Mouse (Mus musculus): ENCODE data around the gene Srp9. TPM values are rescaled to one million over a fixed set of nuclear protein-coding genes. Genes with fewer than 3 reads are reported as not detected.

The Srp9 gene
- total RNA-seq (2021) = 10 to 100 TPM; 39.8 to 42.7 TPM

DNA sequence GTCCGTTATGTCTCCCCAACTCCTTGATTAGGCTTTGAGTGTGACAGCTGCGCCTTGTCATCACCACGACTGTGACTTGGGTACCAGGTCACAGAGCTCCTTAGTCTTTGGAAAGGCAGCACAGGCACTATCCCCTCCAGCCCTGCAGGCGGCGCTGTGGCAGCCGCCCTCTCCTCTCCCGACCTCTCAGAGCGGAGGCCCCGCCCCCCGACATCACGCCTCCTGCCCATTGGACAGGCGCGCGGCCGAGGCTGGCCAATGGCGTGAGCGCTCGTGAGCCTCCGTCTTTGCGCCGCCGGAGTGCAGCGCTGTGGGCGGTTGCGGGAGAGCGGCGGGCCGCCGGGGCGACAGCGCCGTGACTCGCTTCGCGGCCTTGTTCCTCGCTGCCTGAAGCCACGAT is at the start of gene Srp9:
Gene Srp9 (plus strand): TSS at position 232 of the 400 bp plus-strand sequence.
- intact Hi-C loops (cut with DNase I) = no loop called here
- DNase-seq (ENCODE audit: low spot score) = peak; percentile 95

GRCm38 (mm10) chr1:182081744-182082419 is 42.7 kb upstream of the Srp9 start:
- intact Hi-C loops (cut with DNase I) = no loop called here
- no peak for DNase-seq (ENCODE audit: low spot score)

DNA sequence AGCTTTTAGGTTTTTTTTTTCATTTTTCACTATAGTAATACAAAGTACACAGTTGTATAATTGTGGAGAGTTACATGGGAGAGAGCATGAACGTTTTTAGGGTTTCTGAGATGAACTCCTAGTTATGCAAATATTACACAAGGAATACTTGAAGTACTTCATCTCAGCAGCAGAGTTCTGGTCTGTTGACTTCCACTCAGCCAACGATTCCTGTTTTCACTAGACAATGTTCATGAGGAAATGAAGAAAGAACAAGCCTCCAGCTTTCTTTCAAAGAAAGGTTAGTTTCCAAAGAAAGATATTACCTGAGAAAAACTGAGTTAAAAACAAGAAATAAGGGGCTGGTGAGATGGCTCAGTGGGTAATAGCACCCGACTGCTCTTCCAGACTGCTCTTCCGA is 41.1 kb upstream of the Srp9 start:
- DNase-seq (ENCODE audit: low spot score) = no peak
- intact Hi-C loops (cut with DNase I) = no loop called here

DNA sequence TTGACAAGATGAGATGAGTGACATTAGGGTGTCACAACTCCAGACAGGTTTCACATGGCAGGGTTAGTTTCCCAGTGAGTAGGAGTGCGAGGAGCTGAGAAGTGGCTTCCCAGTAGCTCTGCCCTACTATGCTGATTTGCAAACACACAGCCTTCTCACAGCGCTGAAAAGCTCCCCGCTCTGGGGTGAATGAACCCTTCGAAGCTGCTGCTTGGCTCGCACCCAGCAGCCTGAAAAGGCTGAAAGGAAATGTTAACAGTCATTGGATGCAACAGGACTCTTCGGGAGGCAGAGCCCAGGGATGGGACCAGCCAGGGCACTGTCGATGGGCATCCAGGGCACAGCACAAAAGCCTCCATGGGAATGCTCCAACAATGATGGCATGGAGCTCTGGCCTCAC is 37.8 kb upstream of the Srp9 start:
- intact Hi-C loops (cut with DNase I) = loop anchor here (5.0 kb wide), 1 partner anchor 64 kb away; no protein-coding TSS in a partner anchor
- no peak for DNase-seq (ENCODE audit: low spot score)

DNA sequence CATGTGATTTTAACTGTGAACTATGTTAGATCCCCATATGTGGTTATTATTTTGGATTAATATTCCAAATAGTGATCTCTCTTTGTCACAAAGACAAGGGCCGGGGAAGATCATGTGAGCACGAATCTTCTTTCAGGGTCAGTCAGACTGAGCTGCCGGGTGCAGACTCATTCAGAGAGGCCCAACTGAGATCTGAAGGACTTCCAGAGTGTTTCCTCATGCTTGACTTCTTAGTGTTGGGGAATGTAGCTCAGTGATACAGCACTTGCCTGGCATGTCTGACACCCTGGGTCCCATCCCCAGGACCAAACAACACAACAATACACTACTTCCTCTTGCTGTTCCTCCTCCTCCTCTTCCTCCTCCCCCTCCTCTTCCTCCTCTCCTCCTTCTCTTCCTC is 37.2 kb upstream of the Srp9 start:
- intact Hi-C loops (cut with DNase I) = loop anchor here (5.0 kb wide), 1 partner anchor 65 kb away; no protein-coding TSS in a partner anchor
- no peak for DNase-seq (ENCODE audit: low spot score)

- intact Hi-C loops (cut with DNase I) = loop anchor here (5.0 kb wide), 1 partner anchor 66 kb away; no protein-coding TSS in a partner anchor
- no peak for DNase-seq (ENCODE audit: low spot score)
These were observed 36.5 kb upstream of the Srp9 start for GRCm38 (mm10) chr1:182087753-182088633.

GRCm38 (mm10) chr1:182088844-182089418 is 35.6 kb upstream of the Srp9 start:
- DNase-seq (ENCODE audit: low spot score) = no peak
- intact Hi-C loops (cut with DNase I) = loop anchor here (5.0 kb wide), 1 partner anchor 67 kb away; no protein-coding TSS in a partner anchor

- intact Hi-C loops (cut with DNase I) = loop anchor here (2.0 to 5.0 kb wide), 2 partner anchors 19 to 67 kb away; no protein-coding TSS in a partner anchor
- no peak for DNase-seq (ENCODE audit: low spot score)
These were observed 34.8 kb upstream of the Srp9 start for GRCm38 (mm10) chr1:182089600-182090297.

DNA sequence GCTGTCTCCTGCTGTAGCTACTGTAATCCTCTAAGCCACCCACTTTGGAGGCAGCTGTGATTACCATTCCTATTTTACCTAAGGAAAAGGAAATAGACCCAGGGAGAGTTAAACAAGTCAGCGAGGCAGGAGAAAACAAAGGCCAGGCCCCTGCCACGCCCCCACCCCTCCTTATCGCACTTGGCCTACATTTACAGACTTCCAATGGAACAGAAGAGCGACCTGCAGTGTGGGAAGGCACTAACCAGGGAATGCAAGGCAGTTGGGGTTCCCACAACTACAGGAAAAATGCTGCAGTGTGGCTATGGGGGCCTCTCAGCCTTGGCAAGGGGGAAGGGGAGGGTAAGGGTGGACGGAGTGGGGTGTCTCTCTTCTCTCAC is 34.2 kb upstream of the Srp9 start:
- intact Hi-C loops (cut with DNase I) = loop anchor here (2.0 kb wide), 1 partner anchor 19 kb away; no protein-coding TSS in a partner anchor
- DNase-seq (ENCODE audit: low spot score) = no peak

DNA sequence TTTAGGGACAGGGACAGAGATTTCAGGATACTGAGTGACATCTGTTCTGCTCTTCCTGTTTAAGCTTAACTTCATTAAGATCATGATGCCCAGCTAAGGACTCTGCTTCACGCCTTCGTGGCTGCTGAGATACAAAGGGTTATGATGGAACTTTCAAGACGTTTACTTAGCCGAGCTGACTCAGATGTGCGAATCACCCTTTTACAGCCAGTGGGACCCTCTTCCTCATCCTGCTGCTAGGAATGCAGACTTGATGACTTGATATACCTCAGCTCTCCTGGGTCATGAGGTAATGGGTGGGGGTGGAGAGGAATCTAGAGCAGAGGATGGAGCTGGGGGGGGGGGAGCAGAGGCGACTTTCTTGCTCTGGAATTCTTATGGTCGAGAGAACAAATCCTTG is 33.3 kb upstream of the Srp9 start:
- intact Hi-C loops (cut with DNase I) = loop anchor here (2.0 kb wide), 1 partner anchor 18 kb away; no protein-coding TSS in a partner anchor
- no peak for DNase-seq (ENCODE audit: low spot score)

GRCm38 (mm10) chr1:182091746-182092412 is 32.7 kb upstream of the Srp9 start:
- intact Hi-C loops (cut with DNase I) = loop anchor here (2.0 kb wide), 1 partner anchor 17 kb away; no protein-coding TSS in a partner anchor
- no peak for DNase-seq (ENCODE audit: low spot score)

GRCm38 (mm10) chr1:182092413-182092800 is 32.1 kb upstream of the Srp9 start:
- intact Hi-C loops (cut with DNase I) = no loop called here
- DNase-seq (ENCODE audit: low spot score) = no peak

DNA sequence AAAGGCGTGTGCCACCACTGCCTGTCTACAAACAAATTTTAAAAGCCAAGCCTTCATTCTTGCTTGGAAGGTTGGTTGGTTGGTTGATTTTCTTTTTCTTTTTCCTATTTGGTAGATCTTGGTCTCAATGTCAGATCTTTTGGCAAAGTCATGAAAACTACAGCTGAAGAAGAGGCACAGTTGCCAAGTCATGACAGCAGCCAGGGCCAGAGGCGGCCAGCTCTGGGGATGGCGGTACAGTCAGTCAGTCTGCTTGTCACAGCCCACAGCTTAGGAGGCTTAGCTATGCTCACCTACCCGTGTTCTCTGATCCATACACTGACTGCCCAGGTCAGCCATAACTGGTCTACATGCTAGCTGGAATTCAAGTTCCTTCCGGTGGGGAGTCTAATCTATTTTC is 31.1 kb upstream of the Srp9 start:
- no peak for DNase-seq (ENCODE audit: low spot score)
- intact Hi-C loops (cut with DNase I) = no loop called here

DNA sequence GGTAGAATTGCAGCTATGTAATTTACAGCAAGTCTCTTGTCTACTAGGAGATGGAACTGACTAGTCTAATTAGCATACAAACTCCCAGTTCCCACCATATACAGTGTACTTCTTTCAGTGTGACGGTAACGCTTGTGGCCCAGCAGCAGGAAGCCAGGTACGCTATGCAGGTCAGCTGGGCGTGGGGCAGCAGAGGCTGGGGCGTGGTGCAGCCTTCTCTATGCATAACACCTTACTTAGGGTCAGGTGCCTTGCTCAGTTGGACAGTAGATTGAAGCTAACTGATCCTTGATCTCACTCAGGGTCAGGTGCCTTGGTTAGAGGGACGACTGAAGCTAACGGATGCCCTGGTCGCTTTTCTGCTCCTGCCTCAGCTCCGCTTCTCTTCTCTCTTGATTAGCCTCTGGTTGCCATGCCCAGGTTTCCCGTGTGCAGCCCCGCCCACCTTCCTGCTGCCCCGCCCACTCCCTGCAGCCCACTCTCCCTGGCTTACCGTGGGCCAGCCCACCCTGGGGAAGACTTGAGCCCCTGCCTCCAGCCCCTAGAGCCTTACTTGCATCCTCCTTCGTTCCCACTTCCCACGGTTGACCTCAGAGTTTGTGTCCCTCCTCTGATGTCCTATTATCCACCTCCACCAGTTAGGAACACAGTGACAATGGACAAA is 29.9 kb upstream of the Srp9 start:
- no peak for DNase-seq (ENCODE audit: low spot score)
- intact Hi-C loops (cut with DNase I) = no loop called here

DNA sequence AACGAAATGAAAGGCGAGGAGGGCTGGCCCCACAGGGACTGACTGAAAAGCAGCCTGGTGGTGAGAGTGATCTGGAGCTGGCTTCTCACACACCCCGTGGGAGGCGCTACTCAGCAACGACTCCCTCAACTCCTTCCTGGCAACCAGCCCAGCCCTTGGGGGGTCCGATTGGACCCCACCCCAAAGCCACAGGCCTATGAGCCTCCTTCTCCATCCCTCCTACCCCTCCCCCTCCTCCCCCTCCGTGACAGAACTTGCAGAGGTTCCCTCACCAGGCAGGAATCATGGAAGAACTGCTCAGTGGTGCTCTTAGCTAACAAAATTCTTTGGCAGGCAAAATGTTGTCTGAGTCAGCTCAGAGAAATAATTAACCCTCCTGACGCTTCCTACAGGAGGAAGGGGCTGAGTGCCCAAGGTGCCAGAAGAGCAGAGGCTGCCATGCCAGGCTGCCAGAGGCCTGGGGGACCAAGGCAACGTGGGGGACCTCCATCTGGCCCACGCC is 29.2 kb upstream of the Srp9 start:
- no peak for DNase-seq (ENCODE audit: low spot score)
- intact Hi-C loops (cut with DNase I) = no loop called here

GRCm38 (mm10) chr1:182096707-182097106 is 27.8 kb upstream of the Srp9 start:
- intact Hi-C loops (cut with DNase I) = no loop called here

DNA sequence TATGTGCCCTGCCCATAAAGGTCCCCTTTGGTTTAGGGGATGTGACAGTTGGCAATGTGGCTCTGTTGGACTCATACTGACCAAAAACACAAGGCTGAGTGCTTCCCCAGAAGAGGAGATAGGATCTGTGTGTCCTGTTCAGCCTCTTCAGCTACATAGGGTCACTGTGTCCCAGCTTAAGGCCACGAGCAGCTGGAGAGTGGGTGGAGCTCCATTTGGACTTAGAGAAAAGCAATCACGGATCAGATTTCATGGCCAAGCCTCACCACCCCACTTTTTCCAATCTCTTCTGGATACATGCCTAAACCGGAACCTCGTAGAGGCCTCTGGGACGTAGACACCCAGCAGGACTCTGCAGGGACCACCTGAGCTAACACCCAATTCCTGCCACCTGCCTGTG is 25.5 kb upstream of the Srp9 start:
- intact Hi-C loops (cut with DNase I) = no loop called here
- no peak for DNase-seq (ENCODE audit: low spot score)

More at GRCm38 (mm10) chr1:182096707-182097106, 27.8 kb upstream of the Srp9 start:
- no peak for DNase-seq (ENCODE audit: low spot score)

DNA sequence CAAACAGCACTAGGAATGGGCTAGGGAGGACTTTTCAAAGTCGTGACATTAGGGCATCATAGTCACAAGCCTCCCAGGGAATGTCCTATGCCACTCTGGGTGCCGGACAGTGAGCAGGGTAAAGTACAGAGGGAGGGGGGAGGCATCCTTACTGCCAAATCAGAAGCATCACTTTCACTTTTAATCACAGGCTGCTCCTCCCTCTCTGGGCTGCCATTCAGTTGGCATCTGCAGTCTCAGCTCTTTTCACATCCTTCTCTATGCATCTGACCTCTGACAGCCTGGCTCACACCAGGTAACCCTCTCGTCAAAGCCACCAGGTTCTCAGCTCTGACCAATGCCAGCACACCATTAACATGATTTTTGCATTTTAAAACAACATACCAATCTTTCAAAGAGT is 24.1 kb upstream of the Srp9 start:
- intact Hi-C loops (cut with DNase I) = no loop called here
- no peak for DNase-seq (ENCODE audit: low spot score)

GRCm38 (mm10) chr1:182101468-182101867 is 23.1 kb upstream of the Srp9 start:
- intact Hi-C loops (cut with DNase I) = no loop called here
- DNase-seq (ENCODE audit: low spot score) = no peak
